Mouse (Mus musculus): Measurements from ENCODE around the gene Erich3. TPM values are rescaled to one million over a fixed set of nuclear protein-coding genes. Genes with fewer than 3 reads are reported as not detected.

Erich3 gene
- total and polyA plus RNA-seq, 3 experiments: 0.42 to 2.3 (median 1.9) TPM

DNA sequence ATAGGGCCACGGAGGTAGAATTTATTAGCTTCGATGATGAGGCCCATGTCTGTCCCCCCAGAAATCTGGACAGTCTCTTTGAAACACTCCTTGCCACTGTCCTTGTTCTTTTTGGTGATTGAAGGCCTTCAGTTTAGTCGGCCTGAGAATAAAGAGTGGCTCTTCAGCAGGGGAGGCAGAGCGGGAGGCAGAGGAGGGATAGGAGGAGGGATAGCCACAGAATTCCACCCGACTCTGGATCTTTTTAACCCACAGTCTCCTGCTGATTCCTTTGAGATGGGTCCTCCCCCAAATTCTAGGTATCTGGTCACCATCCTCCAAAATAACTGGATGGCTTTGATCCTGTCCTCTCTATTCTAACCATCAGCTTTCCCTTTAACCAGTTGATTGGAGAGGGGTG, 10.2 kb upstream of the Erich3 start:
- no peak overlapping the region for H3K4me3 ChIP-seq (replicated peaks in 1 of 3; ENCODE audit: low read depth in 2 of 3, low read length in 2 of 3, poor library complexity in 1 of 3)
- no peak for DNase-seq (ENCODE audit: extremely low read depth)
- H3K9ac ChIP-seq (ENCODE audit: insufficient read depth, low read depth): no peak overlapping the region
- peaks cover 0 to 9% of the 10 kb centered on the region in 2 experiments; a peak in 3 of 4 replicates for H3K4me1 ChIP-seq (ENCODE audit: control insufficient read depth in 1 of 2, insufficient read depth in 2 of 2)
- H3K27ac ChIP-seq (ENCODE audit: insufficient read depth, low read depth): no peak overlapping the region
- TF ChIP-seq USF1 (IDR thresholded peaks at IDR 0.05; ENCODE audit: low read depth, low read length) (no peak), MAFK (IDR thresholded peaks at IDR 0.05; ENCODE audit: insufficient replicate concordance, low read length) (no peak), UBTF (IDR thresholded peaks at IDR 0.05; ENCODE audit: low read depth, low read length) (no peak), TBP (conservative IDR thresholded peaks at IDR 0.05; ENCODE audit: low read depth, low read length) (no peak), CHD1 (IDR thresholded peaks at IDR 0.05; ENCODE audit: low read depth, low read length) (no peak), EP300 (IDR thresholded peaks at IDR 0.05; ENCODE audit: low read length) (no peak), GABPA (IDR thresholded peaks at IDR 0.05; ENCODE audit: insufficient replicate concordance, low read depth, low read length) (no peak), ETS1 (conservative IDR thresholded peaks at IDR 0.05; ENCODE audit: low read depth, low read length) (no peak), MAZ (IDR thresholded peaks at IDR 0.05; ENCODE audit: low read depth, low read length) (no peak), JUN (IDR thresholded peaks at IDR 0.05; ENCODE audit: insufficient read depth, low read depth, low read length) (no peak), POLR2A (IDR thresholded peaks at IDR 0.05; ENCODE audit: low read depth, low read length) (no peak), CHD2 (IDR thresholded peaks at IDR 0.05; ENCODE audit: low read length) (no peak), NELFE (IDR thresholded peaks at IDR 0.05; ENCODE audit: low read depth, low read length) (no peak), POLR2AphosphoS2 (IDR thresholded peaks at IDR 0.05; ENCODE audit: low read depth, low read length) (no peak), HCFC1 (IDR thresholded peaks at IDR 0.05; ENCODE audit: low read depth, low read length) (no peak), IRF4 (IDR thresholded peaks at IDR 0.05; ENCODE audit: low read depth, low read length) (no peak), TCF12 (IDR thresholded peaks at IDR 0.05; ENCODE audit: low read depth, low read length) (no peak), E2F4 (IDR thresholded peaks at IDR 0.05; ENCODE audit: insufficient replicate concordance, low read depth, low read length) (no peak)
- no peak overlapping the region for H3K4me2 ChIP-seq (ENCODE audit: insufficient read depth, low read depth, poor library complexity, severe bottlenecking)
- H3K27me3 ChIP-seq (replicated peaks): peaks cover 11% of the 10 kb centered on the region
- in situ Hi-C loops (cut with MboI; ENCODE audit: low pct_ligation_motif_present, low pct_unique_long_range_greater_than_20kb, low sequenced_read_pairs): loop anchor here (25.0 kb wide), 2 partner anchors 234 to 584 kb away; no protein-coding TSS in a partner anchor
- no peaks in the 10 kb centered on the region for H3K9me3 ChIP-seq (replicated peaks; ENCODE audit: low read length)
- dilution Hi-C loops (cut with MboI; ENCODE audit: extremely low pct_ligation_motif_present, extremely low pct_unique_long_range_greater_than_20kb, low sequenced_read_pairs): no loop called here
- H3K79me2 ChIP-seq (replicated peaks; ENCODE audit: control insufficient read depth, extremely low read depth, insufficient read depth, poor library complexity, severe bottlenecking): no peaks in the 10 kb centered on the region
- no peaks in the 10 kb centered on the region for H3K36me3 ChIP-seq (replicated peaks in 1 of 2; ENCODE audit: control insufficient read depth in 1 of 2, insufficient read depth in 1 of 2, low read length in 1 of 2)

- Histone ChIP-seq H3K27me3 (replicated peaks) (peaks cover 11% of the 10 kb centered on the region), H3K36me3 (replicated peaks in 1 of 2; ENCODE audit: control insufficient read depth in 1 of 2, insufficient read depth in 1 of 2, low read length in 1 of 2) (no peaks in the 10 kb centered on the region), H3K79me2 (replicated peaks; ENCODE audit: control insufficient read depth, extremely low read depth, insufficient read depth, poor library complexity, severe bottlenecking) (no peaks in the 10 kb centered on the region), H3K4me2 (ENCODE audit: insufficient read depth, low read depth, poor library complexity, severe bottlenecking) (no peak overlapping the region), H3K4me3 (replicated peaks in 1 of 3; ENCODE audit: low read depth in 2 of 3, low read length in 2 of 3, poor library complexity in 1 of 3) (no peak overlapping the region), H3K27ac (ENCODE audit: insufficient read depth, low read depth) (no peak overlapping the region), H3K9ac (ENCODE audit: insufficient read depth, low read depth) (no peak overlapping the region), H3K4me1 (ENCODE audit: control insufficient read depth in 1 of 2, insufficient read depth in 2 of 2) (peaks cover 0 to 6% of the 10 kb centered on the region in 2 experiments; a peak in 1 of 4 replicates), H3K9me3 (replicated peaks; ENCODE audit: low read length) (no peaks in the 10 kb centered on the region)
- dilution Hi-C loops (cut with MboI; ENCODE audit: extremely low pct_ligation_motif_present, extremely low pct_unique_long_range_greater_than_20kb, low sequenced_read_pairs): no loop called here
- TF ChIP-seq ZKSCAN1 (IDR thresholded peaks at IDR 0.05; ENCODE audit: borderline replicate concordance, low read depth, low read length) (no peak), RAD21 (IDR thresholded peaks at IDR 0.05; ENCODE audit: low read depth, low read length) (no peak), JUN (IDR thresholded peaks at IDR 0.05; ENCODE audit: insufficient read depth, low read depth, low read length) (no peak), SIN3A (IDR thresholded peaks at IDR 0.05; ENCODE audit: low read length) (no peak), CHD1 (IDR thresholded peaks at IDR 0.05; ENCODE audit: low read depth, low read length) (no peak), E2F4 (IDR thresholded peaks at IDR 0.05; ENCODE audit: insufficient replicate concordance, low read depth, low read length) (no peak)
- in situ Hi-C loops (cut with MboI; ENCODE audit: low pct_ligation_motif_present, low pct_unique_long_range_greater_than_20kb, low sequenced_read_pairs): loop anchor here (25.0 kb wide), 2 partner anchors 233 to 583 kb away; no protein-coding TSS in a partner anchor
- no peak for DNase-seq (ENCODE audit: extremely low read depth)
Observed at GRCm38 (mm10) chr3:154654284-154654683, 9.4 kb upstream of the Erich3 start.

Measured in CH12.LX (cell line).